Mouse (Mus musculus): ENCODE results near the gene Exoc4.

Exoc4 gene

GRCm38 (mm10) chr6:33946911-33947489 lies 698.1 kb downstream of the Exoc4 start:
- no peak for DNase-seq (ENCODE audit: low spot score)

DNA sequence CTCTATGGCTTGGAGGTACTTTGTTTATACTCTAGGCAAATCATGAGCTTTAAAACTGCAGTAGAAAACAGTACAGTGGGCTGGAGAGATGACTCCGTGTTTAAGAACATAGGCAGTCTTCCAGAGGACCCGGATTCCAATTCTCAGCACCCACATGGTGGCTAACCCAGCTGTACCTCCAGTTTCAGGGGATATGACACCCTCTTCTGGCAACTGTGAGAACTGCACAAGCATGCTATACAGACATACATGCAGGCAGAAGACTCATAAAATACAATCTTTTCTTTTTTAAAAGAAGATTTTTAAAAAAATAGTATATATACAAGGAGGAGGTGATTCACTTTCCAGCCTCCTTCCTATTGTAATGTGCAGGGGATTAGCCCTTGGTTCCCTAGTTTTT lies 701.2 kb downstream of the Exoc4 start:
- DNase-seq (ENCODE audit: low spot score) = no peak

- no peak for DNase-seq (ENCODE audit: low spot score)
Observed at GRCm38 (mm10) chr6:33955469-33955868, 706.6 kb downstream of the Exoc4 start.

- no peak for DNase-seq (ENCODE audit: low spot score)
Observed at GRCm38 (mm10) chr6:33958281-33958680, 709.4 kb downstream of the Exoc4 start.

GRCm38 (mm10) chr6:33960766-33961165 lies 711.9 kb downstream of the Exoc4 start:
- DNase-seq (ENCODE audit: low spot score) = no peak

- no peak for DNase-seq (ENCODE audit: low spot score)
Observed at GRCm38 (mm10) chr6:33963092-33963491, 714.2 kb downstream of the Exoc4 start.

- no peak for DNase-seq (ENCODE audit: low spot score)
Observed at GRCm38 (mm10) chr6:33965571-33965970, 716.7 kb downstream of the Exoc4 start.

GRCm38 (mm10) chr6:33968746-33969145 lies 719.9 kb downstream of the Exoc4 start:
- DNase-seq (ENCODE audit: low spot score) = no peak

GRCm38 (mm10) chr6:33972801-33973200 lies 723.9 kb downstream of the Exoc4 start:
- DNase-seq (ENCODE audit: low spot score) = no peak

GRCm38 (mm10) chr6:33976576-33976975 lies 727.7 kb downstream of the Exoc4 start:
- no peak for DNase-seq (ENCODE audit: low spot score)

DNA sequence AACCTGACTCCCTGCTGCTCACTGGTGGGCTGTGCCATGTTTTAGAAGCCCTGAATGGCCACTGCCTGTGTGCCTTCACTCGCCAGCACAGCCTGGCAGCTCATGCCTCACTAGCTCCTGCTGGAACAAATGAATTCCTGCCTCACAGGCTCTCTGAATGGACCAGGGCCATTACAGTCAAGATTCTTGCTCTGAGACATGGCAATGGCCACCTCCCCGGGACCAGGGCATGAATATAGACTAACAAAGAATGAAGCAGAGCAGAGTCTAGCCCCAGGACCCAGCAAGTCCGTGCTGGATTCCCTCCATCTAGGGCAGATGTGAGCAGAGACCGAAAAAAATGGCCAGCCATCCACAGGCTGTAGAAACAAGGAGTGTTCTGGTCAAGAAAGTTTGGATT lies 728.6 kb downstream of the Exoc4 start:
- no peak for DNase-seq (ENCODE audit: low spot score)

- no peak for DNase-seq (ENCODE audit: low spot score)
Observed at GRCm38 (mm10) chr6:33977880-33978279, 729.0 kb downstream of the Exoc4 start.

- no peak for DNase-seq (ENCODE audit: low spot score)
Observed at GRCm38 (mm10) chr6:33982709-33983108, 733.8 kb downstream of the Exoc4 start.

GRCm38 (mm10) chr6:33987132-33987531 lies 738.2 kb downstream of the Exoc4 start:
- no peak for DNase-seq (ENCODE audit: low spot score)

DNA sequence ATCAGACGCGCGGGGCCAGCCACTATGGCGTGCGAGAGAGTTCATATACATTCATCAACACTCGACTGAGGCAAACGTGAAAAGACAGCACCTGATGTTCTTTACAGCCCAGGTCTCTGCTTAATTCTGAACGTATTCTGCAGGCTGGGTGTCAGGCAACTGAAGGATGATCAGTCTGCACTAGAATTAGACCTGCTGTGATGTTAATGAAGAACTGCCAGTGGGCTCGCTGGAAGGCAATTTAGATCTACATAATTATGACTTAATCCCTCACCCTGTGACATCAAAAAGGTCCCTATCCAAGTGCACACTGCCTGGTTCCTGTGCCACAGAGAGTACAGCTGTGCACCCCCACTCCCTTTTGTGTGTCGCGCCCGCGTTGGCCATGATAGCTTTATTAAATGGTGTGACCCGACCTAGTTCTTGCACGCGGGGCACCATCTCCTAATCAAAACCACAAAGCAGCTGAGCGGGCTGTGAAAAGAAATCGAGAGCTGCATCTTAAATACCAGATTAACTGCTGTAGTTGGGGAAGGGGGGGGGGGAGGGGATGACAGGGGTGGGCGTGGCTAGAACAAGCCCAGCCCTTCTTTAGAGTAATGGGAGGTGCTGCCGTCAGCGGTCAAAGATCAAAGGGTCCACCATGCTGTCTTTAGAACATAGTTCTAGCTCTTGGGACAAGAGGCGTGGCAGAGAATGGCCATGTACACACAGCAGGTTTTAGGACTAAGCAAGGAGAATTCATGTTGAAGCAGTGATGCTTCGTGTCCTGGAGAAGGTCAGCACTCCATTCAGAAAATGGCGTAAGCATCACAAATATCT lies 743.5 kb downstream of the Exoc4 start:
- DNase-seq (ENCODE audit: low spot score) = no peak

DNA sequence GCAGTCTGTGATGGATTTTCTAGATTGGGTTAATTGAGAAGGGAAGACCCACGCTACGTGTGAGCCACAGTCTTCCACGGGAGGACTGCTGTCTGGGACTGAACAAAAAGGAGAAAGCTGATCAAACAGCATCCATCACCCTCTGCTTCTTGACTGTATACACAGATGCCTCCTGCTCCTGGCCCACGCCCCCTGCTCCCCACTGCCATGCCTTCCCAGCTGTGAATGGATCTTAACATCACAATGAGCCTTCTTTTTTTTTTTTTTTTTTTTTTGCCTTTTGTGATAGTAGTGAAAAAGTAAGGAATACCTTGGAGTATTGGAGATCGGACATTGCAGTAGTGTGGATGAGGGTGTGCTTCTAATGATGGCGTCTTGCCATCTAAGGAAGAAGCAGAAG lies 745.0 kb downstream of the Exoc4 start:
- DNase-seq (ENCODE audit: low spot score) = no peak

GRCm38 (mm10) chr6:33998590-33998989 lies 749.7 kb downstream of the Exoc4 start:
- DNase-seq (ENCODE audit: low spot score) = no peak

DNA sequence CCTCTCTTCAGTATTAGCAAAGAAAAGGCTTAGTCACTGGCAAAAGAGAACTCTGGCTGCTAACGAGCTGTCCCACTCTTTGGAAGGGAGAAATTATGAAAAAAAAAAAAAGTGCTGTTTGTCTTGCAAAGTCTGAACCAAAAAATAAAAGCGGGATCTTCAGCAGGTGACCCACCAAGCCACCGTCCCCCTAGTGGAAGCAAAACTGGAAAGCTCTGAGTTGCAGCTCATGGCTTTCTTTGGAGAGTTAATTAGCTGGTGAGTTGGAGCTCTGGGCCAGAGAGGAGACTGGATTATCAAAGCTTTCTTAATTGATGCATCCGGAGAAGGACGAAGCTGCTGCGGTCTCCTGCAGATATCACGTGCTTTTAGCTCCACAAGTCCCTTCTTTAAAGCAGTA lies 750.6 kb downstream of the Exoc4 start:
- DNase-seq (ENCODE audit: low spot score) = no peak

- DNase-seq (ENCODE audit: low spot score) = no peak
Observed at GRCm38 (mm10) chr6:34000644-34001043, 751.8 kb downstream of the Exoc4 start.

DNA sequence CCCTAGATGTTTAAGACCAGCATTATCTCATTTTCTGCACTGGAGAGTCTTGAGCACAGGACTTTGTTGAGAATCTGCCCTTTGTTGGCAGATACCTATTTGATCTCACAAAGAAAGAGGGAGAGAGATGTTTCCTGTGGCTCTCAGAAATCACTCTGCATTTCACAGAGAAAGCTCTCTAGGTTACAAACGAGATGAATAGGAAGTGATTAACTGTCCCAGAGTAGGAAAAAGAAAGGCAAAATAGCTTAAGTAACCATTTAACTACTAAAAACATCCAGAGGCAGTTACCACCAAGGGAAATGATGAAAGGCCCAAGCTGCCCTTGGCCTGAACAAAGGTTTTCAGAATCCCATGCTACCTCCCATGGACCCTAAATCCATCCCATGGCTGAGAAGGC lies 754.1 kb downstream of the Exoc4 start:
- DNase-seq (ENCODE audit: low spot score) = no peak

- no peak for DNase-seq (ENCODE audit: low spot score)
Observed at GRCm38 (mm10) chr6:34013469-34013868, 764.6 kb downstream of the Exoc4 start.
